In the genomic region with DNA sequence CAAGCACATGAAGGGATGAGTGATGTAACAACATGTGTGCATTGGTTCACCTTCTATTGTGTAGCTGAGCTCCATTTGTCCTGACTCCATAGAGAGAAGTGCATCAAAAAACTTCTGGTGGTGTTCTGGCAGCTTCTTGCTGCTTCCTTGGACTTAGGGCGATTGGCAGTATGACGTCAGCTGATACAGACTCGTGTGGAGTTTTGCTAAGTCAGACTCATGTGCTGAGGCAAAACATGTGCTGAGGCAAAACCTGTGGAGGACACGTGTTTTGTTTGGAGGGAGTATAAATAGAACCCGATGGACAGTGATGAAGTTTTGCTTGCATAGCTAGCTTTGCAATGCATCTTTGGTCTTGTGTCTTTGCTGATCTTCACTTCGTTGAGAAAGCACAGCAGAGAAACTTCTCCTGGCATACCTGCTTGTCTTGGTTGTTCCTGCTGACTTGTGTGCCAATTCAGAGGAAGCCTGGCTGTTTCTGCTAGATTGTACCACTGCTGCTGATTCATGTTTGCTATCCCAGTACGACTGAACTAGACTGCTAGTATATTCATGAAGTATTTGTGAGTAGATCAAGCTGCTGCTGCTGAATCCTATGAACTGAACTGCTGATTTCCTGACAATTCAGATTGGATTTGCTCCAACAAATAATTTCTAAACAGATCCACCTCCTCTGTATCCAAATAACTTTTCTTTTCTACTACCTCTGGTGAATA, we compare ENCODE assay signal across 16 mouse cellular contexts.
"Had no signal": no experiment of that assay in that cellular context is flagged by ENCODE, and none has a peak within 500 bp of the region (broad histone marks: within the 10 kb centered on the region; RNA-seq: fewer than 3 reads in every experiment).

No protein-coding gene starts in this region.

- ATAC-seq: hindbrain, postnatal 0 days had no signal

- H3K36me3 ChIP-seq: limb, embryonic 12.5 days; midbrain, embryonic 10.5 days; neural tube, embryonic 12.5 days had no signal

- H3K4me3 ChIP-seq: limb, embryonic 12.5 days; midbrain, embryonic 10.5 days; neural tube, embryonic 12.5 days had no signal

- DNase-seq: kidney, adult 11 months; kidney, adult 9 months; kidney, postnatal 36 days; layer of hippocampus, adult 9-11 months; layer of hippocampus, postnatal 36 days; midbrain, embryonic 14.5 days; retina, postnatal 1 day; right cerebral cortex, postnatal 4 days; spleen, adult 18-20 months; thymus, adult 2 months; thymus, postnatal 25 days had no signal

- H3K9ac ChIP-seq: limb, embryonic 12.5 days; neural tube, embryonic 12.5 days had no signal

- H3K27ac ChIP-seq: hindbrain, postnatal 0 days; kidney, postnatal 0 days; limb, embryonic 12.5 days; midbrain, embryonic 10.5 days; neural tube, embryonic 12.5 days had no signal

- H3K4me1 ChIP-seq: limb, embryonic 12.5 days; midbrain, embryonic 10.5 days; neural tube, embryonic 12.5 days had no signal

- H3K27me3 ChIP-seq: neural tube, embryonic 12.5 days had no signal

- H3K9me3 ChIP-seq: limb, embryonic 12.5 days; midbrain, embryonic 10.5 days; neural tube, embryonic 12.5 days had no signal

- H3K4me2 ChIP-seq: limb, embryonic 12.5 days; neural tube, embryonic 12.5 days had no signal
